Mouse (Mus musculus) skeletal muscle tissue, adult 2 months (tissue): ENCODE data around the gene Tmco4.

ENCODE experiments used
- DNase-seq: peaks from one replicate; pipeline ENCODE4 v3.0.0-alpha.2; 2012; ENCODE audit warnings: low read depth, low spot score

Gene Tmco4

DNA sequence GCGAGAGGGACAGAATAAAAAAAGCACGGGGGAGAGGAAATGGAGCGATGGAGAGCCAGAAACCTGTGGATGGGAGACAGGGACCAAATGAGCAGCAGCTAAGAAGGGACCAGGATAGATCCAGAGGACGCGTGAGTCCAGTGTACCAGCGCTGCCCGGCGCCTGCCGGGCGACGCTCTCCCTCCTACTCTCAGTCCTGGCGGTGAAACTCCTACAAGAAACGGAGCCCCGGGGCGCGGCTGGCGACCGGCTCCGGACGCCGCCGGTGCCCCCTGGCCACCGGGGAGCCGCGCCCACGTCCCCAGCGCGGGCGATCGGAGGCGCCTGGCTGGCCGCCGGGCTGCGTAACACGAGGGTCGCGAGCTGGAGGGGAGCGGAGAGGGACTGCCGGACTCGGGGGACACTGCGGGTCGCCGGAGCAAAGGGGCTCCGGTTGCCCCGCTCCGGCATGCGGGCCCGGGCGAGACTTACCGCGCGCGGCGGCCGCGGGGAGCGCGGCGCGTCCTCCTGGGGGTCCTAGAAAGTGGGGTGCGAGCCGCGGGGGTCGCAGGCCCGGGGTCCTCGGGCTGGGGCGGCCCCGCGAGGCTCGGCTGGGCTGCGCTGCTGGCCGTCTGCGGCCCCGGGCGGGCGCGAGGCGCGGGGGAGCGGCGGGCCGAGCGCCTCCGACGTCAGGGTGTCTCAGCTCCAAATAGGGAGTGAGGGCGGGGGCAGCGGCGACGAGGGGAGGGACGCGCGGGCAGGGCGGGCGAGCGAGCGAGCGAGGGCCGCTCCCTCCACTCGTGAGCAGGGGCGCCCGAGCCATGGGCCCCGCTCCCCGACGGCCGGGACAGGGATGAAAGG lies 119.9 kb downstream of the Tmco4 start, which contains the start of gene Nbl1:
Gene Nbl1, minus strand, starts transcription at position 638 of the 840 bp plus-strand sequence.
- DNase-seq, result no peak

DNA sequence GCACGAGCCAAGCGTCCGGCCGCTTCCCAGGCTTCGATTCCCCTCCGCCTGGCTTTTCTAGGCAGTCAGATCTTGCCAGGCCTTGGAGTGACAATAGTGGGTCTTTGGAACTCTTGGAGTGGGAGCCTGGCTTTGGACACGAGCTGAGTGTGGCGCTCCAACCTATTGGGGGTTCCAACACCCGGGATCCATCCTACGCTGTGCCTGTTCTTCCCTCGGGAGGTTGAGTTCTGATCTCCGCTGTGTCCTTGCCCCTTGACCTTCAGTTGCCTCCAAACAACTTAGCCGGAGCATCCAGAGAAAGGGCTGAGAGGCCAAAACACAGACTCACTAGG lies 120.5 kb downstream of the Tmco4 start:
- no peak for DNase-seq

DNA sequence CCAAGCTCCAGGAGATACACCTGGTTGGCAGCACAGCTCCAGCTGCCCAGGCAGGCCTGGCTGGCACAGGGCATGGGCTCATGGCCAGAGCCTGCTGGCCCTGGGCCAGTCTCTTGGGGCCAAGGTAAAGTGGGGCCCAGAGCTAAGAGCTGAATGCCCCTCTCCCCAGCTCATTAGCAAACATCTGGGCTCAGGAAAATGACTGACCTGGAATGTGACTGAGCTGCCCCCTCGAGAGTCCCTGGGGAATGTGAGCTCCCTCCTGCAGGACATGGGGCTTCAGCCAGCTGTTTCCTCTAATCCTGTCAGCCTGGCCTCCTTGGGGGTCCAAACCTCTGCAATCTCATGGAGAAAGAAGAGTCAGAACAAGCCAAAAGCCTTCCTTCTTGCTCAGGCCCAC lies 122.7 kb downstream of the Tmco4 start:
- no peak for DNase-seq

DNA sequence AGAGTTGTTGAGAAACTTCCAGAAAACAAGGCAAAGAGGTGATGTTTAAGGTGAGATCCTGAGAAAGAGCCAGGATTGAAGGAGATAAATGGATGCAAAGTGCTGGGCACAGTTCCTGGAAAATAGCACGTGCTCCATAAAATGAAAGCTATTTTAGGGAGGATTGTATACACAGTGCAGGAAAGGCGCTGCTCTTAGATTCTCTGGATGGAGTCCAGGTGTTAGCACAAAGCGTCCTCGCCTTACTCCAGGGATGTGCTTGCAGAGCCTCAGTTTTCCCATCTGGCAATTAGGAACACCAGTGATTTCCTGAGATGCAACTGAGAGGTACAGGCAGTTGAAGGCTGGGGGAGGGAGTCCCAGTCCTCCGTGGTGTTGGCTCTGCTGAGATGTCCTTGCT lies 123.5 kb downstream of the Tmco4 start:
- DNase-seq, result no peak

DNA sequence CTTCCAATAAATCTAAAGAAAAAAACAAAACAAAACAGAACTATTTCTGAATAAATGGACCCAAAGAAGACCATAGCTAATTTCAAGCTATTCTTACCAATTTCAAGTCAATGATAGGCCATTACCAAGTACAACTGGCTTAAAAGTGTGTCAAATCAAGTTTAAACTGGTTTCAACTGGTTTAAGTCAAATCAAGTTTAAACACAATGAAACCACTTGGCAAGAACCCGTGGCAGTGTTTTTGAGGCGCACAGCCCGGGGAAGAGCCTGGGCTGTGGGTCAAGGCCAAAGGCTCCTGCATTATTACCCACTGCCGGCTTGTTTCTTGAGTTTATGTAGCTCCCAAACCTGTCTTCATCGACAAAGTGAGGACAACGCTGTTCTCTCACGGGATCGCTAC lies 127.6 kb downstream of the Tmco4 start:
- DNase-seq, result no peak

DNA sequence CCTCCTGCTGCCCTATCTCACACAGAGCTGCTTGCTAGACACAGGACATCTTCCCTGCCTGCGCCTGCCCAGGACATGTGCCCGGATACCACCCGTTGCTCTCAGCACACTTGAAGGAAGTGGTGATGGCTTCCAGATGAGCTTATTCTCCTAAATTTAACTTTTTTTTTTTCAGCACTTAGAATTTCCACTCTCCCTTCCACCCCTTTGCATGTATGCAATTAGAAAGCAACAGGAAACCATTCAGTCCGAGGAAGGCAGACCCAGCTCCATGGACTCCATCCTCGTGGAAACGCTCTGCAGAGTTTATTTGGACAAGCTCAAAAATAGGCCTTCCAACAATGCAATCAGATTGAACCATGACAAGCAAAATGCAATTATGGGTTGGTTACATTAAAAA lies 128.9 kb downstream of the Tmco4 start:
- no peak for DNase-seq

DNA sequence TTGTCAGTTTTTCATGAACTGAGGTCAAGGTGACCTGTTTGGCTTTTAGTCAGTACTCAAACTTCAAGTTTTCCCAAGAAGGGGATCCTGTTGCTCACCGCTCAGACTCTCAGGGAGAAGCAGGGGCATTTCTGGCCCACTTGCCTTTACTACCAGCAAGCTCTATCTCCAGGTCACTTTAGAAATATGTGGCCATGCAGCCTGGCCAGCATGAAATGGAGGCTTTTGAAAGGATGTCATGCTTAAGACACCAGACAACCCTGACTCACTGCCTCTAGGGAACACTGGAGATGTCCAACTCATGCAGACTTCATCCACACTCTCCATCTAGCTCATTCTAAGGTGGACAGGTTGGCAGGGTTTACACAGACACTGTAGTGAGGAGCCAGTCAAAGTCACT lies 132.8 kb downstream of the Tmco4 start:
- no peak for DNase-seq
